Mouse (Mus musculus): ENCODE results near the gene Ccdc84. TPM values are rescaled to one million over a fixed set of nuclear protein-coding genes. Genes with fewer than 3 reads are reported as not detected.

The Ccdc84 gene
- polyA plus RNA-seq, 1 experiment, result 10.9 TPM

DNA sequence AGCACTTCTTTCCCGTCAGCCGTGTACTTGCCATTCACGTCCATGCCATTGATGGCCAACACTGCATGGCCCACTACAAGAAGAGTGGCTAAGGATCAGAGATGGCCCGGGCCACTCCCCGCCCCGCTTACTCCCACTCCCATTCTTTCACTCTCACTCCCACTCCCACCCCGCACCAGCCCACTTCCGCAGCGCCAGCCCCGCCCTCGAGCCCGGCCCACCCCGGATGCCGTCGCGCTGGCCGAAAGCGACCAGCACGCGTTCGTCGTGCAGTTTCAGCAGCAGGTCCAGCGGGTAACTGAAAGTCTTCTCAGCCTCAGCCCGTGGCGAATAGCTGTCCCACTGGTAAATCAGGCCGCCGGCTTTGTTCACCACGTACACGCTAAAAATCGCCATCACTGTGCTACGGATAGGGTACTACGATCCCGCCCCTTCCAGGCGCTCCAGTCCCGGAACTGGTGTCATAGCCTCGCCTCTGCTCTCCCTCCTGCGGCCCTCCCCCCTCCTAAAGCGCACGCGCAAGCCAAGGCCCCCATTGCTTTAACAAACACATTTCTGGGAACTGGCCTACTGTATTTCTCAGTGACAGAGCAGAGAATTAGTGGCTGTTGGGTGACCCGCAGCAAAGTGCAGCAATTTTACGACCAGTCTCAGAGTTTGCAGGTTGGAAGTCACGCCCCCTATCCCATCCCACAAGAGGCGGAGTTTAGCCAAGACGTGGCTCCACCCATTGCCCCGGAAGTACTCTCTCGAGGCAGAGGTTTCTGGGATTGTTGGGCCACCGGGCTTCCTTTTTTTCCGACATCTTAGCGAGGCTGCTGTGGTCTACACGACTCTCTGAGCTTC is 11.2 kb downstream of the Ccdc84 start, which contains the start of the genes Rps25 and Trappc4:
Gene Rps25, plus strand, starts transcription at position 234 of the 846 bp plus-strand sequence.
Gene Trappc4, minus strand, starts transcription at position 695 of the 846 bp plus-strand sequence.
- H3K36me3 ChIP-seq (ENCODE audit: control insufficient read depth, insufficient read depth, low read length), result peaks cover 2% of the 10 kb centered on the region
- TF ChIP-seq POLR2A (IDR thresholded peaks at IDR 0.05; ENCODE audit: control insufficient read depth, low read depth, low read length) (peak; percentile 63; the same call in 1 of the 2 replicates), CTCF (IDR thresholded peaks at IDR 0.05; ENCODE audit: control insufficient read depth, insufficient read depth, insufficient replicate concordance, low read depth, low read length) (no peak)
- H3K4me1 ChIP-seq (ENCODE audit: control insufficient read depth, insufficient read depth, low read length), result no peaks in the 10 kb centered on the region
- no peaks in the 10 kb centered on the region for H3K27me3 ChIP-seq (ENCODE audit: control insufficient read depth, insufficient read depth, low read length)
- H3K4me3 ChIP-seq (ENCODE audit: control insufficient read depth, low read depth, low read length), result peak within 1 kb of the TSS; percentile 97
- peak within 1 kb of the TSS; percentile 97 for H3K27ac ChIP-seq (ENCODE audit: control insufficient read depth, insufficient read depth, low read depth, low read length)

DNA sequence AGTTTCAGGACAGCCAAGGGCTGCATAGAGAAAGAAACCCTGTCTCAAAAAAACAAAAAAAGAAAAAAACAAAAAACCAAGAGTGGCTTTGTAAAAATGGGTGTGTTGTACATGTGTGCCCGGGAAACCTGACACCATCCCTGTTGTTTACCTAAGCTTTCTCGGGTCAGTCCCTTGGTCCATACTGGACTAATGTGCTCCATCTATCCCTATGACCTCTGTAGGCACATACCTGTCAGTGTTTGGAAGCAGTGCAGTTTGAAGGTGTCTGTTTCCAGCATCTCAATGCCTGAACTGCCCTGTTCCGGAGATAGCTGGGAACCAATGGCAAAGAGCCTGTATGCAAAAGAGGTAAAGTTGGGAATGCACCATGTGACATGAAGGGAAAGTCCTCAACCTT is 13.4 kb downstream of the Ccdc84 start:
- Histone ChIP-seq H3K4me3 (ENCODE audit: control insufficient read depth, low read depth, low read length) (no peak overlapping the region), H3K36me3 (ENCODE audit: control insufficient read depth, insufficient read depth, low read length) (peaks cover 3% of the 10 kb centered on the region), H3K27me3 (ENCODE audit: control insufficient read depth, insufficient read depth, low read length) (no peaks in the 10 kb centered on the region), H3K4me1 (ENCODE audit: control insufficient read depth, insufficient read depth, low read length) (no peaks in the 10 kb centered on the region), H3K27ac (ENCODE audit: control insufficient read depth, insufficient read depth, low read depth, low read length) (no peak overlapping the region)
- TF ChIP-seq POLR2A (IDR thresholded peaks at IDR 0.05; ENCODE audit: control insufficient read depth, low read depth, low read length), result no peak
- no peak for TF ChIP-seq CTCF (IDR thresholded peaks at IDR 0.05; ENCODE audit: control insufficient read depth, insufficient read depth, insufficient replicate concordance, low read depth, low read length)

DNA sequence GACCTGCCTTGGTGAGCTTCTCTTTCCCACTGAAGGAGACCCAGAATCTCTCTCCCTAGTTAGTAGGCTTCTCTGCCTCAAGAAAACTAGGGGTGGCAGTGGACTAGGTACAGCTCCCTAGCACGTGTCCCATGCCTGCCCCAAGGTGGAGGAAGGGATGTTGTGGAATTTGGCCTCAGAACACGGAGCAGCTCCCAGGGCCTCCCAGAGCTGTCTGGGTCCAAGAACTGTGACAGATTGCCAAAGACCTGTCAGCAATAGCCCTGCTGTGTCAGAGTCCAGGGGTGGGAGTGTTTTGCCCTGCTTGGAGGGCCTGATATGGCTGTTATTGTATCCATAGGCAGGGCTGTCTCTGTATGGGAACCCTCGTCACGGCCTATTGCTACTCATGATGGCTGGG is 17.3 kb downstream of the Ccdc84 start:
- Histone ChIP-seq H3K4me1 (ENCODE audit: control insufficient read depth, insufficient read depth, low read length) (peaks cover 3% of the 10 kb centered on the region; the same call in 1 of the 2 replicates), H3K27ac (ENCODE audit: control insufficient read depth, insufficient read depth, low read depth, low read length) (no peak overlapping the region), H3K36me3 (ENCODE audit: control insufficient read depth, insufficient read depth, low read length) (peaks cover 3% of the 10 kb centered on the region), H3K27me3 (ENCODE audit: control insufficient read depth, insufficient read depth, low read length) (no peaks in the 10 kb centered on the region), H3K4me3 (ENCODE audit: control insufficient read depth, low read depth, low read length) (no peak overlapping the region)
- TF ChIP-seq POLR2A (IDR thresholded peaks at IDR 0.05; ENCODE audit: control insufficient read depth, low read depth, low read length) (no peak), CTCF (IDR thresholded peaks at IDR 0.05; ENCODE audit: control insufficient read depth, insufficient read depth, insufficient replicate concordance, low read depth, low read length) (no peak)

DNA sequence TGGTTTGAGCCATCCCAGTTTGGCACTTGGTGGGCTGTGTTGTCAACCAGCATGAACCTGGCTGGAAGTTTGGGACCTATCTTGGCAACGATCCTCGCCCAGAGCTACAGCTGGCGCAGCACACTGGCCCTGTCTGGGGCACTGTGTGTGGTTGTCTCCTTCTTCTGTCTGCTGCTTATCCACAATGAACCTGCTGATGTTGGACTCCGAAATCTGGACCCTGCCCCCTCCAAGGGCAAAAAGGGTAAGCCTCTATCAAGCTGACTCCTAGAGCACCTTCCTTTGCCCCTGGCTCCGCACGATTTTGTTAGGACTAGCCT is 18.6 kb downstream of the Ccdc84 start:
- TF ChIP-seq CTCF (IDR thresholded peaks at IDR 0.05; ENCODE audit: control insufficient read depth, insufficient read depth, insufficient replicate concordance, low read depth, low read length) (no peak), POLR2A (IDR thresholded peaks at IDR 0.05; ENCODE audit: control insufficient read depth, low read depth, low read length) (no peak)
- H3K27me3 ChIP-seq (ENCODE audit: control insufficient read depth, insufficient read depth, low read length), result no peaks in the 10 kb centered on the region
- H3K27ac ChIP-seq (ENCODE audit: control insufficient read depth, insufficient read depth, low read depth, low read length), result no peak overlapping the region
- peaks cover 3% of the 10 kb centered on the region for H3K36me3 ChIP-seq (ENCODE audit: control insufficient read depth, insufficient read depth, low read length)
- H3K4me3 ChIP-seq (ENCODE audit: control insufficient read depth, low read depth, low read length), result no peak overlapping the region
- peaks cover 3% of the 10 kb centered on the region; the same call in 1 of the 2 replicates for H3K4me1 ChIP-seq (ENCODE audit: control insufficient read depth, insufficient read depth, low read length)

DNA sequence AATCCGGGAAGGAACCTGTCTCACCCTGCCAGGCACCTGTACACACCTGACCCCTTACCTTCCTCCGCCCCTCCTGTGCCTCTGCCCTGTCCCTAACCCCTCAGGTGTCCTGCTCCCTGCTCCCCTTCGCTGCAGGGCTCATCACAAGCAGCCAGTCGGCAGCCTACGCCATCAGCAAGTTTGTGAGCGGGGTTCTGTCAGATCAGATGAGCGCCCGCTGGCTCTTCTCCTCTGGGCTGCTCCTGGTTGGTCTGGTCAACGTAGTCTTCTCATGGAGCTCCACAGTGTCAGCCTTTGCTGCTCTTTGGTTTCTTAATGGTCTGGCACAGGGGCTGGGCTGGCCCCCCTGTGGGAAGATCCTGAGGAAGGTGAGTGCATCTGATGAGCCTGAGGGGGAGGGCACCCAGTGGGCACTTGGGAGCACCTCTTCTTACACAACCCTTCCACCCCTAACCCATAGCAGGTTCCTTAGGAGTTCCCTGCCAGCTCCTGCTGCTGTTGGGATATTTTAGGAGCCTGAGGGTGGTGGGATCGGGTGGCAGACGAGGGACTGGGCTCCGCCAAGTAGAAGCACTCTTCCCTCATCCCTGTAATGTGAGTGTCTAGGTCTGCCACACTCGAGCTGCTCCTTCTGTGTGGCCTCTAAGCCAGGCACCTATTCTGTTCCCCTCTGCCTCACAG is 19.1 kb downstream of the Ccdc84 start:
- TF ChIP-seq POLR2A (IDR thresholded peaks at IDR 0.05; ENCODE audit: control insufficient read depth, low read depth, low read length), result no peak
- no peak for TF ChIP-seq CTCF (IDR thresholded peaks at IDR 0.05; ENCODE audit: control insufficient read depth, insufficient read depth, insufficient replicate concordance, low read depth, low read length)
- H3K4me3 ChIP-seq (ENCODE audit: control insufficient read depth, low read depth, low read length), result peak overlapping the region; percentile 26
- H3K27me3 ChIP-seq (ENCODE audit: control insufficient read depth, insufficient read depth, low read length), result no peaks in the 10 kb centered on the region
- peaks cover 3% of the 10 kb centered on the region; the same call in 1 of the 2 replicates for H3K4me1 ChIP-seq (ENCODE audit: control insufficient read depth, insufficient read depth, low read length)
- H3K27ac ChIP-seq (ENCODE audit: control insufficient read depth, insufficient read depth, low read depth, low read length), result no peak overlapping the region
- H3K36me3 ChIP-seq (ENCODE audit: control insufficient read depth, insufficient read depth, low read length), result peaks cover 3% of the 10 kb centered on the region

DNA sequence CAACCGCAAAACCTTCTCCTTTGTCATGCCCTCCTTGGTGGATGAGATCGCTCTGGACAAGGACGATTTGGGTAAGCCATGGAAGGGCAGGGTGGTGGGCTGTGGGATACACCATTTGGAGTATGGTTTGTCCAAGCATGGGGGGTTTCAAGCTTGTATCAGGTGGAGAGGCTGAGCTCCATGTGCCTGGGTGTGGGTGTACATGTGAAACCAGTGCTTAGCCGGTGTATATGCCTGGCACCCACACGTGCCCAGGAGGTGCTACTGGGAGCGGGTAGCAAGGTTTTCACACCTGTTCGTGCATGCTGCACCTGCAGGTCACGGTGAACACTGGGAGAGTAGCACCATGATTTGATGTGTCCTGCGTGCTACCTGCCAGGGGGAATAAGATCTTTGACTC is 19.8 kb downstream of the Ccdc84 start:
- Histone ChIP-seq H3K36me3 (ENCODE audit: control insufficient read depth, insufficient read depth, low read length) (peaks cover 3% of the 10 kb centered on the region), H3K4me3 (ENCODE audit: control insufficient read depth, low read depth, low read length) (peak overlapping the region; percentile 56), H3K27ac (ENCODE audit: control insufficient read depth, insufficient read depth, low read depth, low read length) (peak overlapping the region; percentile 51; the same call in 1 of the 2 replicates), H3K4me1 (ENCODE audit: control insufficient read depth, insufficient read depth, low read length) (peaks cover 3% of the 10 kb centered on the region; the same call in 1 of the 2 replicates), H3K27me3 (ENCODE audit: control insufficient read depth, insufficient read depth, low read length) (no peaks in the 10 kb centered on the region)
- TF ChIP-seq POLR2A (IDR thresholded peaks at IDR 0.05; ENCODE audit: control insufficient read depth, low read depth, low read length) (no peak), CTCF (IDR thresholded peaks at IDR 0.05; ENCODE audit: control insufficient read depth, insufficient read depth, insufficient replicate concordance, low read depth, low read length) (no peak)

DNA sequence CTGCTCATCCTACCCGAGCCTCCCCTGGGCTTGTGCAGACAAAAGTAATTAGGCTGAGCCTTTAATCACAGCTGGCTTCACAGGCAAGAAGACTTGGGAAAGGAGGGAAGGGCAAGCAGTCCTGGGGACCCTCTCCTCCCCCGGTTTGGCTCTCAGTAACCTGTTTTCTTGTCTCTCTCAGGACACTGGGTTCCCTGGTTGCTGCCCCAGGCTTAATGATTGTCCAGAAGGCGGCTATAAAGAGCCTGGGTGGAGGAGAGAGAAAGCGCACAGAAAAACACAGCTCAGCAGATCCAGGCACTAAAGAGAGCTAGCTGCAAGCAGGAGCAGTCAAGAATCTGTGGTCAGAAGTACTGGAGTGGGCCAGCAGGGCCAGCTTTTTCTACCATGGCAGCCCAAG is 20.3 kb downstream of the Ccdc84 start:
- no peak for TF ChIP-seq CTCF (IDR thresholded peaks at IDR 0.05; ENCODE audit: control insufficient read depth, insufficient read depth, insufficient replicate concordance, low read depth, low read length)
- no peak for TF ChIP-seq POLR2A (IDR thresholded peaks at IDR 0.05; ENCODE audit: control insufficient read depth, low read depth, low read length)
- H3K4me1 ChIP-seq (ENCODE audit: control insufficient read depth, insufficient read depth, low read length), result peaks cover 3% of the 10 kb centered on the region; the same call in 1 of the 2 replicates
- peak overlapping the region; percentile 51; the same call in 1 of the 2 replicates for H3K27ac ChIP-seq (ENCODE audit: control insufficient read depth, insufficient read depth, low read depth, low read length)
- peaks cover 3% of the 10 kb centered on the region for H3K36me3 ChIP-seq (ENCODE audit: control insufficient read depth, insufficient read depth, low read length)
- peak overlapping the region; percentile 56 for H3K4me3 ChIP-seq (ENCODE audit: control insufficient read depth, low read depth, low read length)
- no peaks in the 10 kb centered on the region for H3K27me3 ChIP-seq (ENCODE audit: control insufficient read depth, insufficient read depth, low read length)

Data from testis, adult 2 months (tissue).